Mouse (Mus musculus): ENCODE results near the gene Galnt6. TPM values are rescaled to one million over a fixed set of nuclear protein-coding genes. Genes with fewer than 3 reads are reported as not detected.

Gene Galnt6
- total RNA-seq, 2 experiments from 2014 or later: 15.1 to 17.7 TPM

DNA sequence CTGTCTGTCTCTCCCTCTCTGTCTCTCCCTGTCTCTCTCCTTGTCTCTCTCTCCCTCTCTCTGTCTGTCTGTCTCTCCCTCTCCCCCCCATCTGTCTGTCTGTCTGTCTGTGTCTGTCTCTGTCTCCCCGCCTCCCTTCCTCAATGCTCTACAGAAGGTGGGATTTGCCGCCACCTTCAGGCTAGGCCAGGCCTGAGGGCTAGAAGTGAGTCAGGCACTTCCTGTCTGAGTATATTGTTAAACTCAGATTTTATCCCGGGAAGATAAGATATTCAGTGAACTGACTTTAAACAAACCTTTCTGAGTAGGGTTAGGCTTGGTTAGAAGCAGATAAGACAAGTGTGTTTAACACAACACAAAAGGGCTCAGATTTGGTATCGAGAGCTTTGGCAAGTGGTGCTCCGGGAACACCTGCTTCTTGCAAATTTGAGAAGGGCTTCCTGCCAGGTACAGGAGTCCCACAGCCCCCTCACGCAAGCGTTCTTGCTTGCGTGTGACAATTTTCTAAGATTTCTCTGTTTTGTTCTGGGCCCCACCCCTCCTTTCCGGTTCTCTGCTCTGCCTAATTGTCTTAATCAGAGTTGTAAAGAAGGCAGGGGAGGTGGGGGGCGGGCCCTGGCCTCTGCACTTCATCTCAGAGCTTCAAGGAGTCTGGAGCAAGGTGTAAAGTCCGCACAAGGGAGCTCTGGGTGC lies 25.8 kb upstream of the Galnt6 start:
- DNase-seq (ENCODE audit: low spot score in 2 of 2): no peak

DNA sequence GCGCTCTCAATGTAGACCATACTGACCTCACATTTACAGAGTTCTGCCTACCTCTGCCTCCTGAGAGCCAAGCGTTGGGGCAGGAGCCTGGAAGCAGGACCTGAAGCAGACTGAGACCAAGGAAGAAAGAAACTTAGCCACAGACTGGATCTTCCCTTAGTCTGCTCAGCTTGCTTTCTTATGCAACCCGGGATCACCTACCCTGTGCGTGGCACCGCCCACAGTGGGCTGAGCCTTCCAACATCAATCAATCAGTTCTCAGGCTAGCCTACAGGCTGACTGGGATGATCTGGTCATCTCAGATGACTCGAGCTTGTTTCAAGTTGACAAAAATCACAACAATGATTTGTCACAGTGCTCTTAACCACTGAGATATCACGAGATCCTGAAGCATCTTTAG lies 24.9 kb upstream of the Galnt6 start:
- no peak for DNase-seq (ENCODE audit: low spot score in 2 of 2)

DNA sequence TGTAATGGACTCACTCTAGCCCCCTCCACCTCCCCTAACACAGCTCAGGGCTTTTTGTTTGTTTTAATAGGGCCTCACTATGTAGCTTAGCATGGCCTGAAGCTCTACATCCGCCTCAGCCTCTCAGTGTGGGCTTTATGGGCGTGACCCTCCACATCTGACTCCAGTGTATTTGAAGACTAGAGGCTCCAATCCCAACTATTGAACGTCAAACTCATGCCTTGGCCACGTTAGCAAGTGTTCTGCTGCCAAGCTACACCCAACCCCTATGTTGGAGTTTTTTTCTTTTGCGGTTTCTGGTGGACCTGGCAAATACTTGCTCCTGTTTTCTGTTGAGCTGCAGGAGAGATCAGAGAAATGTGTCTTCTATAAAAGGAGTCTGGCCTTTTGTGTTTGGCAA lies 23.9 kb upstream of the Galnt6 start:
- no peak for DNase-seq (ENCODE audit: low spot score in 2 of 2)

DNA sequence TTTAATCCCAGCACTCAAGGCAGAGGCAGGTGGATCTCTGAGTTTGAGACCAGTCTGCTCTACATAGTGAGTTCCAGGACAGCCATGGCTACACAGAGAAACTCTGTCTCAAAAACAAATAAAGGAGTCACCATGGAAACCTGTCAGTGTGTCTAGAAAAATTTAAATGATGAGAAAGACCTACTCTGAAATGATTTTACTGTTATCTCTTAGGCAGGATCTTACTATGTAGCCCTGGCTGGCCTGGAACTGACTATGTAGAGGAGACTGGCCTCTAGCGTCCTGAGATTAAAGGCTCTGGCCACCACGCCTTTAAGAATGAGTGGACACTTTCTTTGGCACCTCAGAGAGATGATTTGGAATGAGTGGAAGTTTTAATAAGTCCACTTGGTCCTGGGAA lies 23.3 kb upstream of the Galnt6 start:
- DNase-seq (ENCODE audit: low spot score in 2 of 2): no peak

DNA sequence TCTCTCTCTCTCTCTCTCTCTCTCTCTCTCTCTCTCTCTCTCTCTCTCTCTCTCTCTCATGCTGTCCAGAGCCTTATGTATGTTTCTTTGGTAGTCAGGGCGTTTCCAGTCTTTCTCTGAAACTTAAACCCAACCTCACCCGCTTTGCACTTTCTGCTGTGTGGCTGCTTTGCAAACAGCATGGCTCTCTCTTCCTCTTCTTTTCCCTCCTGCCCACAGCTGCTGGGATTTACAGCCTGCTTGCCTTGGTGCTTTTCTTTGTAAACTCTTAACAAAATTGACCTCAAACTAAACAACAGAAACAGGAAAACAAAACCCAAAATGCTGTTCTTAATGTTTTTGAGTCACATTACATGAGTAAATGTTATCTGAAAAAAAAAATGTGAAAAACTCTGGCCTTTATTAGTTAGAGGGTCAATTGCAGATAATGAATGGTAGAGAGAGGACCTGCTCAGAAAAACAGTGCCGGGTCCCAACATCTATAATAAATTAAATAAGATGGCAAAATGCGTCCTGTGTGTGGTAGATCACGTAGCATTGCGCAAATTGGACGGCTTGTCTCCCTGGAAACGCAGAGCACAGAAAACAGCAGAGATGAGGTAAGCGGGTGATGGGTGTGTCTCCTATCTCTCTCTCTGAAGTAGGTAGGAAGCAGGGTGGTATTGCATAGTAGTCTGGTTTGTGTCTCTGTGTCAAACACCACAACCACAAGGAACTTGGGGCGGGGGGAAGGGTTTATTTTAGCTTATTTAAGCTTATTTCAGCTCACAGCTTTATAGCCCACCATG lies 20.8 kb upstream of the Galnt6 start:
- no peak for DNase-seq (ENCODE audit: low spot score in 2 of 2)

DNA sequence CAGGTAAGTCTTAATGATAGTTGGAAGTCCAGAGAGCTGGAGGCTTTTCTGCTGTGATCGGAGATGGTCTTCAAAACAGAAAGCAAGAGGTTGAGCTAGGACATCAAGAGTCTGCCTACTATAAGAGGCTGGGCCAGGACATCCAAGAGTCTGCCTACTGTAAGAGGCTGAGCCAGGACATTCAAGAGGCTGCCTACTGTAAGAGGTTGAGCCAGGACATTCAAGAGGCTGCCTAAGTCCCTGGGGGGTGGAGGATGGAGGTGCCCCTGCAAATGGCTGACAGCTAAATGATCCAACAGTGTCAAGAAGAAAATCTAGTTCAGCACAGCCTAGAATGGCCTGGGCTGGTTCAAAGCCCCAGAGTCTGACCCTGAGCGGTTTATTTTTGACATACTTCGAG lies 19.4 kb upstream of the Galnt6 start:
- DNase-seq (ENCODE audit: low spot score in 2 of 2): no peak

DNA sequence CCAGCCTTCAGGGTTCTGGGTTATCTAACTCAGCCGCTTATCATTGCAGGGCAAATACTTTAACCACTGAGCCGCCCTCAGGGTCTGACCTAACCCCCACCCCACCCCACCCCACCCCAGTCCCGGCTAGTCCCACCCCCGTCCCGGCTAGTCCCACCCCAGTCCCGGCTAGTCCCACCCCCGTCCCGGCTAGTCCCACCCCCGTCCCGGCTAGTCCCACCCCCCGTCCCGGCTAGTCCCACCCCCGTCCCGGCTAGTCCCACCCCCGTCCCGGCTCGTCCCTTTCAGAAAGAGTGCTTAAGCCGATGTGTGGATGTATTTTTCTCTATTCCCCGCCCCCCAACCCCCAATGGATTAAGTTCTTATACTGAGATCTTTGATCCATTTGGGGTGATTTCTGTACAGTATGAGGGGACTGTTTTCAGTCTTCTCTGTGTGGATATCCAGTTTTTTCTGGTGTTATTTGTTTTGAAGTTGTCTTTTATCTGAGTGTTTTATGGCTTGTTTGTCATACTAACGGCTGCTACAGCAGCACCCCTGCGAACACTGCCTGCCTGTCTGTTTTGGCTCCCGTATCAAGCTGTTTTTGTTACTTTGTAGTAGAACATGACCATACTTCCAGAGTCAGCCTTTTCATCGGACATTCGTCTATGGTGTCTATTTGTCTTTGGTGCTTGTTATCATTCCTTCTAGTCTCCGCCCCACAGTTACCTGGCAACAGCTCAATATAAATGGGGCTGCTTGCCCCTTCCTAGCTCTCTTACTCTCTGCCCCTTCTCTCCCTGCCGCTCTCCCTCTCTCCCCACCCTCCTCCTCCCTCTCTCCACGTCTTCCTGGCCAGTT lies 18.2 kb upstream of the Galnt6 start:
- no peak for DNase-seq (ENCODE audit: low spot score in 2 of 2)

DNA sequence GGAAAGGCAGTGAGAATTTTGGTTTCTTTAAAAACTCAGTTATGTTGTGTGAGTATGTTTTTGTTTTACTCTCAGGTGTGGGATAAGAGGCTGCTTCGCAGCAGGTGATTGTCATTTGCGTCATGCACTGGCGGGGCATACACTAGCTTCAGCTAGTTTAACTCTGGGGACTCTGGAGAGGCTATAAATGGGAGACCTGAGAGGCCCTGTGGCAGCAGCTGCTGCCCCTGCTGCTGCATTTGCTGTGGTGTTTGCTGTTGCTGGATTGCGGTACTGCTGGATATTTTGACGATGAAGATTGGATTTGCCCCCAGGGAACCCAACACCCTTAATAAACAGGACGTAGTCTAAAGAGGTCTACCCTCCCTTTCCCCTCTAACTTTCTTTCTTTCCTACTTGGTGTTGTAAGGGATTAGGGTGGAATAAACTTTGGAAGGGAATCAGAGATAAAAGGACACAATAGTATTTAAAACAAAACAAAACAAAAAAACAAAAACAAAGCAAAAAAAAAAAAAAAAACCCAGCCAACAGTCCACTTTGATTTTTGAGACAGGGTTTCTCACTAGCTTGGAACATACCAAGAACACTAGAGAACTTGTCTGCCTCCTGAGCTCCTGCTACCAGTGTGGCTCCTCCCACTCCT lies 17.4 kb upstream of the Galnt6 start:
- no peak for DNase-seq (ENCODE audit: low spot score in 2 of 2)

DNA sequence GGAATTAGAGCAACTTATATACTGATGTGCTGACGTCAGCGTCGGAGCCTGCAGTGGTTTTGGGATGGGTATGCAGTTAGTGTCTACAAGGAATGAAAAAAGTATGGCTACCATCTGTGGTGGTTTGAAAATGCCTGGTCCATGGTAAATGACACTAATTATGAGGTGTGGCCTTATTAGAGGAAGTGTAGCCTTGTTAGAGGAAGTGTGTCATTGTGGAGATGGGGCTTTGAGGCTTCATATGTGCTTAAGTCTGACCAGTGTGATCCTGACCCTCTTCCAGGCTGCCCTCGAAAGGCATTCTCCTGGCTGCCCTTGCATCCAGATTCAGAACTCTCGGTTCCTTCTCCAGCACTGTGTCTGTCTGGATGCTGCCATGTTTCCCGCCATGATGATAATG lies 14.1 kb upstream of the Galnt6 start:
- DNase-seq (ENCODE audit: low spot score in 2 of 2): no peak

DNA sequence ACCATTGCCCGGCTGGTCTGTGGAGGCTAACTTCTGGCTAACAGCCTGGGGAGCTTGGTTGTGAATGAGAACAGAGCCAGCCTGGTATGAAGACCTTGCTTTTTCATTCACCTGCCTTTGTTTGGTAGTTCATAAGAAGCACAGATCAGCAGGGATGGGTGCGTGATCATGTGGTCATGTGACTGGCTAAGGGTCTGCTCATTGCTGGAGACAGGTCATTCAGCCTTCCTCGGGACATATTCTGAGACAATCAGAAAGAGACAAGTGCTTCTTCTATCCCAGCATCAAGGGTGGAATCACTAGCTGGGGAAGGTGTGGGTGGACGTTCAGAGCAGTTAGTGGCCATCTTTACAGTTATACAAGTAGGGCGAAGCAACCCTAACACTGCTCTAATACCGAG lies 10.3 kb upstream of the Galnt6 start:
- no peak for DNase-seq (ENCODE audit: low spot score in 2 of 2)

DNA sequence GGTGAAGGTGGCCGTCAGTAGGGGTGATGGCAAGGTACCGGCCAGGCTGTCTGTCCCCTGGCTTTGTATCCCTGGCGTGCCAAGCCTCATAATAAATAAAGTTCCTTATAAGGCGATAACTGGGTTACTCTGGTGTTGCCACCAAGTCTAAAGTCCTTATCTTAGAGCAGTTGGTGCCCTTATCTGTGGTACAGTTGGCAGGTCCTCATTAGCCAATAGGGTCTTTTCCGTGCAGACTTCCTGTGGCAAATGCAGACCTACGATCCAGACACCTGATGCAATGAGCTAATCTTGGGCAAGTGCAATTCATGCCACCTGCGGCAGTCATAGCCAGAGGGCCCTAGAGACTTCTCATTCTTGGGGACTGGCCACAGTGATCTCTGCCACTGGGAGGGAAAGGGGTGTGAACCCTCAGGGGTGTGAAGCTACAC lies 9.2 kb upstream of the Galnt6 start:
- DNase-seq (ENCODE audit: low spot score in 2 of 2): no peak

DNA sequence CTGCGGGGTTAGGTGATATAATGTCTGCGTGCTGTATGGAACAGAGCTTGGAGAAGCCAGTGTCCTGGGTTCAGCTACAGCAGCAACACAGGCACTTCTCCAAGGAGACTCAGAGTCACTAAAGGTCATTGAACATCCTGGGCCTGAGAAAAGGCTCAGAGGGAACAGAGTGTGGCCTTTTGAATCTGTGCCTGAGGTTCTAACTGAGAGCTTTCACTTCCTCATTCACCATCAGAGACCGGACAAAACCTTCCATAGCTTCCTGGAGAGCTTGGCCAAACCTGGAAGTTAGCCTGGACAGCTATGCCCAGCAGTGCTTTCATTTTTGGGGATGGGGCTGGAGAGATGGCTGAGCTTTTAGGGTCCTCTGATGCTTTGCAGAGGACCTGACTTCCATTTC lies 8.5 kb upstream of the Galnt6 start:
- DNase-seq (ENCODE audit: low spot score in 2 of 2): no peak

DNA sequence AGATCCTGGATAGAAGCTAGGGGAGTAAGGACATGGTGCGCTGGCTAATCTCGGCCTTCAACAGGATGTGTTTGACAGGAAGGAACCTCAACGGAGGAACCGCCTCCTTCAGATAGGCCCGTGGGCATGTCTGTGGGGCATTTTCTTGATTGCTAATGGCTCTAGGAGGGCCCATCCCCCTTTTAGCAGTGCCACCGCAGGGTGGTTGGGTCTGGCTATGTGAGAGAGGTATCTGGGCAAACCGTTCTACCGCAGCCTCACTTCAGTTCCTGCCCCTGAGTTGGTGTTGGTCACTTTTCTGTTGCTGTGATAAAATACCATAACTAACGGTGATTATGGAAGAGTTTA lies 6.8 kb upstream of the Galnt6 start:
- no peak for DNase-seq (ENCODE audit: low spot score in 2 of 2)

DNA sequence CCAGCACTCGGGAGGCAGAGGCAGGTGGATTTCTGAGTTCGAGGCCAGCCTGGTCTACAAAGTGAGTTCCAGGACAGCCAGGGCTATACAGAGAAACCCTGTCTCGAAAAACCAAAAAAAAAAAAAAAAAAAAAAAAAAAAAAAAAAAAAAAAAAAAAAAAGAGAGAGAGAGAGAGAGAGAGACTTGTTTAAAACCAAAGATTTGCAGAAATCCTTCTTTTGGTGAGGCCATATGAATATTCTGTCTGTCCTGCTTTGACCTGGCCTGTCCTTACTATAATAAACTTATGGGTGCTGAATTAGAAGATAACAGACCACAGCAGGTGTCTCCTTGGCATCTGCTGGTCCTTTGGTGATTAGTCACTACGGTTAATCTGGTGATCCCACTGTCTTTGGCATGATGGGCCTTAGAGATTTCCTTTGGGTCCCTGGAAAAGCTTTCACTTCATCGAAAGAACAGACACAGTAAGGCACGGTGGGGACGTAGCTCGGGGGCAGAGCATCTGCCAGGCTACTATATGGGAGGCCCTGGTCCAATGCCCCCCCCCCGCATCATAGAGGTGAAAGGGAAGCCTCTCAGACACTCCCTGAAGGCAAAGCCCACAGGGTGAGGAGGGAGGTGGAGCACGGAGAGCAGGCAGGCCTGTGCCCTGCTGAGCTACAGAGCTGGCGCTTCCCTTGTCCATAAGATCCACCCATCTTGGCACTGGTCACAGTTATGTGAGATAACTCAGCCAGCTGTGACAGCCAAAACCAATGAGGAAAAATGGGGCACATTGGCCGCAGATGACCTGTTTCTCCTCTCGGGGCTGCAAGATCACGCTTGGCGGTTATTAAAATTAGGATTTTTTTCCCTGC lies 6.1 kb upstream of the Galnt6 start:
- no peak for DNase-seq (ENCODE audit: low spot score in 2 of 2)

DNA sequence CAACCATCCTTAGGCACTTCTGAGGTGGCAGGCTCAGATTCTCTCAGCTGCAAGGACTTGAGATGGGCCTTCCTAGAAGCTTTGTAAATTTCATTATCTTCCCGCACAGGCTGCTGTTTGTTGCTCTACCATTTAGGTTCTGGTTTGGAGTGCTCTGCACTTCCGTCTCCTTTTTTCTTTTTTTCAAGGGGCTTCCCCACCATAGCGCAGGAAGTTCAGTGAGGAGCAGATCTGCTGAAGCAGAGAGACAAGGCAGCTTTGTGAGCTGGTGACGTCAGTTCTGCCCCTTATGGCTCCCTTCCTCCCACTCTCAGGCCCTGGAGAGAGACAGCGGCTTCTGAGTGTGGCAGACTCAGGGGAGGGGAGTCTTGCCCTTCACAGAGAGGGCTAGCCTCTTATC lies 3.4 kb upstream of the Galnt6 start:
- no peak for DNase-seq (ENCODE audit: low spot score in 2 of 2)

DNA sequence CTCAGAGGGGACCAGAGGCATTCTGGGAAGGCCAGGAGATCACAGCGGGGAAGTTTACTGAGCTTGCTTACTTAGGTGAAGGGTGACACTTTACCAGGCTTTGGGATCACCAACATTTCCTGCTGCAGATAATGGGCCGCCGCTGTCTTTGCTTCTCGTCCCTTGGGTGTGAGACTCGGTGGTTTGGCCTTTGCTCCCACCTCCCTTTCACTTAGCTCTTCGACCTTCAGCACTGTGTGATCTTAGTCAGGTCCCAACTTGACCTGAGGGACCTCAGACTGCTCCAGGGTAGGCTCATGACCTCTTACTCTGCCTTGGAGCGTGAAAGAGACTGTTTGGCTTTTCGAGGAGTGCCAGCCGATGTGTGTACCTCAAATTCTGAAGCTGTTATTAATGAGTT lies 1.9 kb upstream of the Galnt6 start:
- no peak for DNase-seq (ENCODE audit: low spot score in 2 of 2)

DNA sequence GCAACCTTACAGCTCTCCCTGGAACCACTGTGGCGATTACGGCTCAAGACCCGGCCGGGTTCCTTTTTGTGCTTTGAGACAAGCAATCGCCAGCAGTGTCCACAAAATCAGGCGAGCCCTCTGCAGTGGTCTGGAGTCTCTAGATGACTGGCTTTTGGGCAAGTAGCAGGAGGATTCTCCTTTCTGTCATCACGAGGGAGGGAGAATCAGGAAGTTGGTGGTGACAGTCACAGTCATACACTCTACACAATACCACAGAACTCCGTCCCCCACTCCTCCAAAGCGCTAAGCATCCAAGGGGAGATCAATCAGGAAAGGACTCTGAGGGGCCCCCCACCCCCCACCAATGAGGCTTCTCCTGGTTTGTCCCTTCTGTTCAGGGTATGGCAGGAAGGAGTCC lies 590 bp downstream of the Galnt6 start:
- DNase-seq (ENCODE audit: low spot score in 2 of 2): no peak

DNA sequence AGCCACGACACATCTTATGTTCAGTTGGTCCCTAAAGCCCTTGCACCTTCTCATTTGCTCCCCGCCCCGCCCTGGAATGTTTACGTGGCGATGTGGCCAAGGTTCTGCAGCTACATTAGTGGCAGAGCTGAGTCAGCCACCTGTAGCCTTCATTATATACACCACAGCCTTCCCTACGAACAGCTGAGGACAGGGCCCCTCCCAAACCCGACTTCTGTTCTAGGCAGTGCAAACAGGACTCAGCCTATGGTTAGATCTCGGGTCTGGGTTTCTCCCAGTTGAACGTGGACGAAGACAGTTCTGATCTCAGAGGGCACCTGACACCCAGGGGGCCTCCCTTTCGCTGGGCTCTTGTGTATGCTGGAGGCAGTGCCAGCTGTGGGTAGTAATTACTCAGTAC lies 1.3 kb downstream of the Galnt6 start:
- DNase-seq (ENCODE audit: low spot score in 2 of 2): no peak

DNA sequence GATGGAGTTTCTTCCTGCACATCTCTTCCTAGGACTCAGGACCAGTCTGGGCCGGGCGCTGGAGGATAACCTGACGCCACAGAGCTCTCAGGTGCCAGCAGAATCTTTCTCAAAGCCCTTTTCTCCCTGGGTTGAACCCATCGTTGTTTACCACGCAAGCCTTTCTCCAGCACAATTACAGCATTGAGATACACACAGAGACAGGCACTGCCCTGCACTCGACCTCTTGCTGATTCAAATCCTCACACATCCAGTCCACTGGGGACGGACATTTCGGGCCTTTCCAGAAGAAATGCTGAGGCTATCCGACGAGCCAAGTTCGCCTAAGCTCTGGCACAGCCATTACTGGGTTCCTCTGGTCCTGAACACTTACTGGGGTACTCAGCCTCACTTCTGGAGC lies 2.5 kb downstream of the Galnt6 start:
- no peak for DNase-seq (ENCODE audit: low spot score in 2 of 2)

DNA sequence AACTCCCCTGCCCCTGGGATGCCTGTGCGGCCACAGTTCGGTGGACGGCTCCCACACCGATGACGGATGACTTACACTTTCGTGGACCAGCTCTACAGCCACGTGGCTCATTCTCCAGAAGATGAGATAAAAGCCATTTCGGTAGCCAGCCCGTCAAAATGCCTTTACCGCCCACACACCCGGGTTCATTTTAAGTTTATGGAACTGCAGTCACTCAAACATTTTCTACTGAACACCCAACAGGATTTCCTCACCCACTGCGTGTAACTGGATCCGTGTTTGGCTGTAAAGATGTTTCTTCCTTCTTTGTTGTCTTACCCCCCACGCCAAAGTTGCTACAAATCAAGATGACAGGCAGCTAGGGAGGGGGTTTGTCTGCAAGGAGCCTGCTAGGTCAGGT lies 5.7 kb downstream of the Galnt6 start:
- DNase-seq (ENCODE audit: low spot score in 2 of 2): no peak

DNA sequence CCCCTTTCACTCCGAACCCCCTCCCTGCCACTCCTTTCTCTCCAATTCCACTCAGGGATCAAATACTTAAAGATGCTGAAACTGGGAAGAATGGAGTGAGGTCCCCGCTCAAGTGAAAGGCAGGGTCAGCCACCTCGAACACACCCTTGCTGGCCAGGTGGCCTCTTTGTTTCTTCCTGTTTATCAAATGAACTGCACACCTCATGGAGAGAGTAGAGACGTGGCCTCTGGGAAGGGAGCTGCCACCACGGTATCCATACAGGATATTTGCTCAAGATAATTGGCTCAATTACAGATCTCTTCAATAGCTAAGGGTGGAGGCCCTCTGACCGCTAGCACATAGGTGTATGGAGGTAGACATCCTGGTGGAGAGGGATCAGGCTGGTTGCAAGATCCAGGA lies 6.6 kb downstream of the Galnt6 start:
- no peak for DNase-seq (ENCODE audit: low spot score in 2 of 2)

Measured in adrenal gland, postnatal 4 days (tissue).